ENCODE assay signal across 16 mouse cellular contexts in genomic region chr6:83518637-83519036, GRCm38 (mm10). TPM values are rescaled to one million over a fixed set of nuclear protein-coding genes. Genes with fewer than 3 reads are reported as not detected.
"Had no signal": no experiment of that assay in that cellular context is flagged by ENCODE, and none has a peak within 500 bp of the region (broad histone marks: within the 10 kb centered on the region; RNA-seq: fewer than 3 reads in every experiment).

No protein-coding gene starts in this region.

- DNase-seq: lung, adult 18-20 months; lung, embryonic 14.5 days; lung, postnatal 10 days; right cerebral cortex, postnatal 14 days; thymus, adult 2 months; thymus, postnatal 36 days had no signal

- H3K9me3 ChIP-seq: midbrain, embryonic 13.5 days; midbrain, embryonic 15.5 days; neural tube, embryonic 12.5 days; stomach, embryonic 15.5 days had no signal

- H3K9ac ChIP-seq: lung, embryonic 14.5 days; midbrain, embryonic 13.5 days; midbrain, embryonic 15.5 days; neural tube, embryonic 12.5 days; stomach, embryonic 15.5 days had no signal

- ATAC-seq: midbrain, embryonic 13.5 days; midbrain, embryonic 15.5 days had no signal

- H3K4me2 ChIP-seq: lung, embryonic 14.5 days; midbrain, embryonic 11.5 days; midbrain, embryonic 13.5 days; midbrain, embryonic 15.5 days; neural tube, embryonic 12.5 days; stomach, embryonic 15.5 days had no signal

- H3K4me1 ChIP-seq: midbrain, embryonic 13.5 days; midbrain, embryonic 15.5 days; neural tube, embryonic 12.5 days had no signal

- H3K27me3 ChIP-seq: midbrain, embryonic 13.5 days; midbrain, embryonic 15.5 days; neural tube, embryonic 12.5 days; stomach, embryonic 15.5 days had no signal

- H3K4me3 ChIP-seq: megakaryocyte, embryonic 14.5 days; midbrain, embryonic 13.5 days; midbrain, embryonic 15.5 days; neural tube, embryonic 12.5 days; stomach, embryonic 15.5 days had no signal

- H3K27ac ChIP-seq: macrophage; midbrain, embryonic 13.5 days; midbrain, embryonic 15.5 days; neural tube, embryonic 12.5 days; stomach, embryonic 15.5 days; stomach, postnatal 0 days had no signal

- H3K36me3 ChIP-seq: midbrain, embryonic 13.5 days; midbrain, embryonic 15.5 days; neural tube, embryonic 12.5 days; stomach, embryonic 15.5 days had no signal

RNA-seq across cellular contexts. Expression of gene Actg2, which starts 17.4 kb away (rescaled TPM):
- total RNA-seq: monocyte, adult 5-6 weeks; neutrophil, adult 5-6 weeks had no signal
- polyA plus RNA-seq: macrophage had no signal
